8 mouse cellular contexts compared by ENCODE assay signal in the genomic region with DNA sequence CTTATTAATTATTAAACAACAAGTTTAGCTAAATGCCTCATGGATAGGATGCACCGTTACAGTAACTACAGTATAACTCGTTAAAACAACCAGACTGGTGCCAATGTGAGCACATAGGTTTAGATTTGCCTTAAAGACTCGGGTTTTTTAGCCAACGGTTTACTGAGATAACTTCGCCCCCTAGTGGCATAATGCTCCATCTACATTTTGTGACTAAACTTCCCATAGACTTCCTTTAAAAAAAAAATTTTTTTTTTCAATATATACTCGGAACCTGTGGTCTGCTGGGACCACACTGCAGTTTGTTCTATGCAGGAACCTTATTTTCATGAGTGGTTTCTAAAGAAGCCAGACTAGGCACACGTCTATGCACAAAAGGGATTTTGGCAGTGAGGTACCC. TPM values are rescaled to one million over a fixed set of nuclear protein-coding genes. Genes with fewer than 3 reads are reported as not detected.
DNase-seq lines count a peak whose midpoint lies in the region; ATAC-seq and TF ChIP-seq lines count a peak whose summit lies in the region.

No protein-coding gene starts in this region.

- peak overlapping the region; percentile 68 for H3K4me2 ChIP-seq in heart, embryonic 12.5 days
- peak overlapping the region; percentile 33 for H3K4me2 ChIP-seq in kidney, embryonic 16.5 days (replicated peaks; ENCODE audit: low read depth, low read length)
- H3K4me2 ChIP-seq in lung, embryonic 14.5 days: peak overlapping the region; percentile 53

- no peaks in the 10 kb centered on the region for H3K36me3 ChIP-seq in heart, embryonic 12.5 days
- H3K36me3 ChIP-seq in kidney, embryonic 16.5 days (ENCODE audit: insufficient read depth, low read length): no peaks in the 10 kb centered on the region
- H3K36me3 ChIP-seq in lung, embryonic 14.5 days (ENCODE audit: insufficient read depth): no peaks in the 10 kb centered on the region

- peak; percentile 71 for TF ChIP-seq CTCF in lung, embryonic 14.5 days (IDR thresholded peaks at IDR 0.05; ENCODE audit: low read depth)

- peaks cover 3% of the 10 kb centered on the region for H3K4me1 ChIP-seq in heart, embryonic 12.5 days (replicated peaks)
- peaks cover 4% of the 10 kb centered on the region; the same call in 1 of the 2 replicates for H3K4me1 ChIP-seq in kidney, embryonic 16.5 days (ENCODE audit: insufficient read depth, low read length)
- no peaks in the 10 kb centered on the region for H3K4me1 ChIP-seq in lung, embryonic 14.5 days (ENCODE audit: insufficient read depth)

- ATAC-seq in heart, embryonic 12.5 days (ENCODE audit: insufficient number of reproducible peaks, low FRiP score): no peak
- no peak for ATAC-seq in kidney, embryonic 16.5 days (ENCODE audit: low FRiP score, low TSS enrichment)
- ATAC-seq in lung, embryonic 14.5 days (ENCODE audit: insufficient read depth): no peak; the same call in 1 of the 2 replicates
- ATAC-seq in erythroblast, adult 5-6 weeks (replicated peaks; ENCODE audit: low FRiP score, poor library complexity, severe bottlenecking): no peak

- H3K9ac ChIP-seq in heart, embryonic 12.5 days: no peak overlapping the region
- H3K9ac ChIP-seq in kidney, embryonic 16.5 days (replicated peaks; ENCODE audit: low read length): no peak overlapping the region
- no peak overlapping the region for H3K9ac ChIP-seq in lung, embryonic 14.5 days

- H3K27ac ChIP-seq in heart, embryonic 12.5 days (ENCODE audit: poor library complexity, severe bottlenecking): no peak overlapping the region
- H3K27ac ChIP-seq in kidney, embryonic 16.5 days (ENCODE audit: low read length): no peak overlapping the region
- H3K27ac ChIP-seq in lung, embryonic 14.5 days (ENCODE audit: low read depth): no peak overlapping the region

- H3K27me3 ChIP-seq in heart, embryonic 12.5 days (replicated peaks): no peaks in the 10 kb centered on the region; the same call in 1 of the 2 replicates
- H3K27me3 ChIP-seq in kidney, embryonic 16.5 days (ENCODE audit: insufficient read depth, low read length): peaks cover 5% of the 10 kb centered on the region
- no peaks in the 10 kb centered on the region; the same call in 1 of the 2 replicates for H3K27me3 ChIP-seq in lung, embryonic 14.5 days (ENCODE audit: insufficient read depth, low read length)

- whole genome bisulfite sequencing in heart, embryonic 12.5 days: 3% methylated on average over 7 of the region's 7 CpGs
- 7% methylated on average over 7 of the region's 7 CpGs for WGBS in kidney, embryonic 16.5 days
- 3% methylated on average over 7 of the region's 7 CpGs for WGBS in lung, embryonic 14.5 days

- DNase-seq in urinary bladder, postnatal 25 days (ENCODE audit: low spot score): peak; percentile 40
- DNase-seq in urinary bladder, postnatal 4 days (ENCODE audit: low spot score in 2 of 2): no peak
- peak; percentile 21 to 61 for DNase-seq in cerebellum, postnatal 36 days
- DNase-seq in lung, embryonic 14.5 days: peak; percentile 93
- peak; percentile 41 for DNase-seq in retina, postnatal 7 days (ENCODE audit: low read depth, low spot score)

- H3K9me3 ChIP-seq in heart, embryonic 12.5 days (replicated peaks): no peaks in the 10 kb centered on the region
- no peaks in the 10 kb centered on the region for H3K9me3 ChIP-seq in kidney, embryonic 16.5 days (ENCODE audit: low read length)
- no peaks in the 10 kb centered on the region for H3K9me3 ChIP-seq in lung, embryonic 14.5 days (ENCODE audit: low read depth, low read length)

- peak overlapping the region; percentile 26; the same call in 1 of the 2 replicates for H3K4me3 ChIP-seq in heart, embryonic 12.5 days
- H3K4me3 ChIP-seq in kidney, embryonic 16.5 days (ENCODE audit: low read length): no peak overlapping the region
- no peak overlapping the region for H3K4me3 ChIP-seq in lung, embryonic 14.5 days (ENCODE audit: low read depth, low read length)

RNA-seq across cellular contexts. Expression of a gene that starts 16.2 kb away (rescaled TPM):
- polyA plus RNA-seq in heart, embryonic 12.5 days (2016; fragmentation: Nextera tagmentation; extraction: Ambion mirVana): 0.05 TPM in 1 of 2 replicates, not detected in the other
- polyA plus RNA-seq in kidney, embryonic 16.5 days (2015; fragmentation: Nextera tagmentation; extraction: Ambion mirVana): 3.4 and 4.9 TPM in 2 replicates
- 0.71 and 1.2 TPM in 2 replicates for polyA plus RNA-seq in lung, embryonic 14.5 days (2014; fragmentation: Nextera tagmentation; extraction: Ambion mirVana)
- not detected in 2 replicates for total RNA-seq in erythroblast, adult 5-6 weeks (2015; ENCODE audit: low replicate concordance)
- total RNA-seq in erythroblast, adult 5-6 weeks (2017; ENCODE audit: low replicate concordance): not detected in 2 replicates

RNA-seq across cellular contexts. Expression of a gene that starts 18.3 kb away (rescaled TPM):
- 51.4 and 53.0 TPM in 2 replicates for polyA plus RNA-seq in heart, embryonic 12.5 days (2016; fragmentation: Nextera tagmentation; extraction: Ambion mirVana)
- polyA plus RNA-seq in kidney, embryonic 16.5 days (2015; fragmentation: Nextera tagmentation; extraction: Ambion mirVana): 33.1 and 34.3 TPM in 2 replicates
- polyA plus RNA-seq in lung, embryonic 14.5 days (2014; fragmentation: Nextera tagmentation; extraction: Ambion mirVana): 39.1 and 41.1 TPM in 2 replicates
- total RNA-seq in erythroblast, adult 5-6 weeks (2015; ENCODE audit: low replicate concordance): 6.3 and 14.2 TPM in 2 replicates
- total RNA-seq in erythroblast, adult 5-6 weeks (2017; ENCODE audit: low replicate concordance): 16.9 and 23.9 TPM in 2 replicates

Comparison
In these comparisons a context has a peak if more than half of its experiments do, and no peak if none do; other contexts are left out.
1. DNase-seq: peak in urinary bladder, postnatal 25 days (single experiment), cerebellum, postnatal 36 days (2 of 2), lung, embryonic 14.5 days (single experiment) and retina, postnatal 7 days (single experiment); none in urinary bladder, postnatal 4 days (0 of 2).
2. Peak in every context shown above with its lines, with median percentiles within 50 percentile points of each other: H3K4me2 ChIP-seq.